Mouse (Mus musculus): Measurements from ENCODE around the gene Syn2. TPM values are rescaled to one million over a fixed set of nuclear protein-coding genes. Genes with fewer than 3 reads are reported as not detected.
A peak's percentile ranks its signal among the peaks of the same experiment; 100 is the strongest.

Gene Syn2
- 26.6 and 27.0 TPM in 2 replicates for polyA plus RNA-seq (2015; fragmentation: Nextera tagmentation; extraction: Ambion mirVana)

- Histone ChIP-seq H3K36me3 (no peaks in the 10 kb centered on the region), H3K9me3 (no peaks in the 10 kb centered on the region), H3K4me2 (peak within 1 kb of the TSS; percentile 70), H3K4me3 (peak within 1 kb of the TSS; percentile 72), H3K4me1 (replicated peaks) (peaks cover 25% of the 10 kb centered on the region), H3K9ac (peak within 1 kb of the TSS; percentile 85), H3K27ac (peak within 1 kb of the TSS; percentile 78), H3K27me3 (no peaks in the 10 kb centered on the region)
- ATAC-seq (ENCODE audit: low FRiP score) = peak; percentile 98
- WGBS = under 1% methylated on average over 67 of the region's 75 CpGs
These were observed at the start of gene Syn2 for GRCm38 (mm10) chr6:115134501-115135331. Gene Syn2 (plus strand): TSS chr6:115134902.

- Histone ChIP-seq H3K4me3 (no peak overlapping the region), H3K27ac (no peak overlapping the region), H3K4me2 (no peak overlapping the region), H3K9ac (no peak overlapping the region), H3K36me3 (no peaks in the 10 kb centered on the region), H3K27me3 (no peaks in the 10 kb centered on the region), H3K4me1 (replicated peaks) (no peaks in the 10 kb centered on the region; the same call in 1 of the 2 replicates), H3K9me3 (no peaks in the 10 kb centered on the region)
- WGBS = 64% methylated on average over 9 of the region's 9 CpGs
- ATAC-seq (ENCODE audit: low FRiP score) = no peak
These were observed 49.3 kb upstream of the Syn2 start for GRCm38 (mm10) chr6:115085274-115085841.

GRCm38 (mm10) chr6:115088314-115089106 is 46.2 kb upstream of the Syn2 start:
- Histone ChIP-seq H3K27me3 (no peaks in the 10 kb centered on the region), H3K4me3 (no peak overlapping the region), H3K4me2 (no peak overlapping the region), H3K4me1 (replicated peaks) (no peaks in the 10 kb centered on the region; the same call in 1 of the 2 replicates), H3K9ac (no peak overlapping the region), H3K27ac (no peak overlapping the region), H3K9me3 (no peaks in the 10 kb centered on the region), H3K36me3 (no peaks in the 10 kb centered on the region)
- no peak for ATAC-seq (ENCODE audit: low FRiP score)
- 54% methylated on average over 7 of the region's 7 CpGs for WGBS

GRCm38 (mm10) chr6:115091737-115092136 is 43.0 kb upstream of the Syn2 start:
- Histone ChIP-seq H3K9ac (no peak overlapping the region), H3K4me2 (no peak overlapping the region), H3K36me3 (no peaks in the 10 kb centered on the region), H3K27me3 (no peaks in the 10 kb centered on the region), H3K4me3 (no peak overlapping the region), H3K9me3 (no peaks in the 10 kb centered on the region), H3K4me1 (replicated peaks) (no peaks in the 10 kb centered on the region), H3K27ac (no peak overlapping the region)
- WGBS = 89% methylated on average over 1 of the region's 1 CpGs
- ATAC-seq (ENCODE audit: low FRiP score) = no peak

DNA sequence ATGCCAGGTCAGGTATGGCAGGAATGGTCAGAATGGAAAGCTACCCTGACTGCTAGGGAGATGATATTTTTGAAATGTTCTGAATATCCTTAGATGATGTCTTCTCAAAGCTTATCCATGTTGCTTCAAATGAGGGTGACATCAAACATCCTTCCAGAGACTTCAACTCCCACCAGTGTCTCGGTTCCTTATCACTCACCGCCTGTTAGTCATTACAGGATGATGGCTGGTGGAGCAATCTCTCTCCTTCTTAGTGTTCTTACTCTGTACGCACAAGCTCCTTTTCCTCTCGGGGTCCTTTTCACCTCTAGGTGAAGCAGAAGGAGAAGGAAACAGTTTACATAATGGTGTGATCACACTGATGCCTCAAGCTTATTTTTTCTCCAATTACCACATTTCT is 32.2 kb upstream of the Syn2 start:
- no peak overlapping the region for H3K4me2 ChIP-seq
- no peak overlapping the region for H3K9ac ChIP-seq
- no peaks in the 10 kb centered on the region for H3K27me3 ChIP-seq
- no peaks in the 10 kb centered on the region for H3K4me1 ChIP-seq (replicated peaks)
- no peak overlapping the region for H3K4me3 ChIP-seq
- no peaks in the 10 kb centered on the region for H3K36me3 ChIP-seq
- WGBS = 88% methylated on average over 4 of the region's 4 CpGs
- no peak for ATAC-seq (ENCODE audit: low FRiP score)
- no peak overlapping the region for H3K27ac ChIP-seq
- H3K9me3 ChIP-seq = no peaks in the 10 kb centered on the region

GRCm38 (mm10) chr6:115111426-115111825 is 23.3 kb upstream of the Syn2 start:
- no peak overlapping the region for H3K4me2 ChIP-seq
- H3K27me3 ChIP-seq = no peaks in the 10 kb centered on the region
- H3K36me3 ChIP-seq = no peaks in the 10 kb centered on the region
- ATAC-seq (ENCODE audit: low FRiP score) = no peak
- no peak overlapping the region for H3K4me3 ChIP-seq
- WGBS = 90% methylated on average over 1 of the region's 1 CpGs
- no peak overlapping the region for H3K27ac ChIP-seq
- no peaks in the 10 kb centered on the region for H3K9me3 ChIP-seq
- H3K4me1 ChIP-seq (replicated peaks) = no peaks in the 10 kb centered on the region
- H3K9ac ChIP-seq = no peak overlapping the region

- Histone ChIP-seq H3K4me1 (replicated peaks) (peaks cover 48% of the 10 kb centered on the region), H3K27me3 (no peaks in the 10 kb centered on the region), H3K36me3 (no peaks in the 10 kb centered on the region), H3K9me3 (no peaks in the 10 kb centered on the region), H3K4me2 (no peak overlapping the region), H3K27ac (peak overlapping the region; percentile 87), H3K4me3 (no peak overlapping the region), H3K9ac (no peak overlapping the region)
- no peak for ATAC-seq (ENCODE audit: low FRiP score)
- 78% methylated on average over 4 of the region's 4 CpGs for WGBS
These were observed 12.5 kb upstream of the Syn2 start for GRCm38 (mm10) chr6:115122181-115122580.

GRCm38 (mm10) chr6:115123262-115124201 is 11.2 kb upstream of the Syn2 start:
- Histone ChIP-seq H3K4me1 (replicated peaks) (peaks cover 56% of the 10 kb centered on the region), H3K4me3 (no peak overlapping the region), H3K27ac (peak overlapping the region; percentile 87), H3K9ac (no peak overlapping the region), H3K36me3 (no peaks in the 10 kb centered on the region), H3K27me3 (no peaks in the 10 kb centered on the region), H3K9me3 (no peaks in the 10 kb centered on the region), H3K4me2 (peak overlapping the region; percentile 25)
- 11% methylated on average over 10 of the region's 10 CpGs for WGBS
- peak; percentile 86 for ATAC-seq (ENCODE audit: low FRiP score)

DNA sequence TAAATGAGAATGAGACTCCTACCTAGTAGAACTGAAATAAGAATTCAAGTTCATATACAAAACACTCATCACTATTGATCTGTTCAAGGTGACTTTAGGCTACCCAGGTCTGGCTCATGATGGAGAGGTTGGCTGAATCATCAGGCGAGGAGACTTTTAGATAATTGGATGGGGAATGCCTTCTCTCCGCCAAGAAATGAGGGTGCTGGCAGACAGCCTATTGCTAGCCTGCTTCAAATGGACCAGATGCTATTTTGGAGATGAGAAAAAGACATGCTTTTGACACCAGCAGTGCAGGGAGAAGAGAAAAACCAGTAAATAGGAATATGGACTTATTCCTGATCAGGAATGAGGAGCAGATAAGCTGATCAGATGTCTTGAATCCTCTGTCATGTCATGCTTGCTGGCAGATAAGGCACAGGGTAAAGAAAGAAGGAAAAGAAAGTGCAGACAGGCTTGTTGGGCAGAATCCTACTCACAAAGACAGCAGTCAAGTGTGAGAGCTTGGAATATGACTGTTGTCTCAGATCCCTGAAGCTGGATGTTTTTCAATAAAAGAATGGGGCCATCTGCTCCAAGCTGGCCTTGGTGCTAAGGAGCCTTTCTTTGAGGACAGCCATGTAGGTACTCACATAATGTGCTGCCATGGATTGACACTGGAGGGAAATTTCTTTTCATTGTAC is 9.9 kb upstream of the Syn2 start:
- peaks cover 56% of the 10 kb centered on the region for H3K4me1 ChIP-seq (replicated peaks)
- no peak overlapping the region for H3K4me2 ChIP-seq
- no peak overlapping the region for H3K4me3 ChIP-seq
- no peak overlapping the region for H3K9ac ChIP-seq
- H3K27me3 ChIP-seq = no peaks in the 10 kb centered on the region
- H3K9me3 ChIP-seq = no peaks in the 10 kb centered on the region
- H3K27ac ChIP-seq = peak overlapping the region; percentile 87
- 65% methylated on average over 2 of the region's 2 CpGs for WGBS
- no peaks in the 10 kb centered on the region for H3K36me3 ChIP-seq
- no peak for ATAC-seq (ENCODE audit: low FRiP score)

- ATAC-seq (ENCODE audit: low FRiP score) = no peak
- Histone ChIP-seq H3K4me3 (no peak overlapping the region), H3K4me2 (no peak overlapping the region), H3K27me3 (no peaks in the 10 kb centered on the region), H3K27ac (peak overlapping the region; percentile 87), H3K4me1 (replicated peaks) (peaks cover 56% of the 10 kb centered on the region), H3K9me3 (no peaks in the 10 kb centered on the region), H3K36me3 (no peaks in the 10 kb centered on the region), H3K9ac (no peak overlapping the region)
- 76% methylated on average over 1 of the region's 1 CpGs for WGBS
These were observed 9.4 kb upstream of the Syn2 start for GRCm38 (mm10) chr6:115125358-115125720.

- Histone ChIP-seq H3K4me2 (peak overlapping the region; percentile 21; the same call in 1 of the 2 replicates), H3K27me3 (no peaks in the 10 kb centered on the region), H3K36me3 (no peaks in the 10 kb centered on the region), H3K9me3 (no peaks in the 10 kb centered on the region), H3K4me3 (no peak overlapping the region), H3K27ac (peak overlapping the region; percentile 91), H3K9ac (no peak overlapping the region; the same call in 1 of the 2 replicates), H3K4me1 (replicated peaks) (peaks cover 56% of the 10 kb centered on the region)
- ATAC-seq (ENCODE audit: low FRiP score) = peak; percentile 83
- 21% methylated on average over 2 of the region's 2 CpGs for WGBS
These were observed 8.4 kb upstream of the Syn2 start for GRCm38 (mm10) chr6:115126232-115126785.
